Mouse (Mus musculus): ENCODE measurements around the gene Olfr446. TPM values are rescaled to one million over a fixed set of nuclear protein-coding genes. Genes with fewer than 3 reads are reported as not detected.

Gene Olfr446
- polyA plus RNA-seq (2014; fragmentation: Nextera tagmentation; extraction: Ambion mirVana) = not detected in 2 replicates

GRCm38 (mm10) chr6:42921077-42921476 lies at the start of gene Olfr446:
TSS of gene Olfr446 (plus strand) at chr6:42921377.
- Histone ChIP-seq H3K4me3 (ENCODE audit: low read depth, low read length) (no peak within 1 kb of the TSS), H3K9ac (ENCODE audit: low read length) (no peak within 1 kb of the TSS), H3K4me1 (ENCODE audit: control insufficient read depth, insufficient read depth, low read length) (no peaks in the 10 kb centered on the region), H3K9me3 (replicated peaks; ENCODE audit: control insufficient read depth, low read length) (no peaks in the 10 kb centered on the region), H3K4me2 (ENCODE audit: low read length) (no peak within 1 kb of the TSS), H3K27ac (ENCODE audit: low read depth, low read length) (no peak within 1 kb of the TSS), H3K36me3 (ENCODE audit: control insufficient read depth, insufficient read depth, low read length) (no peaks in the 10 kb centered on the region), H3K27me3 (replicated peaks; ENCODE audit: control insufficient read depth, insufficient read depth, low read length) (no peaks in the 10 kb centered on the region)
- ATAC-seq (no peak), DNase-seq (ENCODE audit: low spot score) (no peak)
- 59% methylated on average over 2 of the region's 2 CpGs for WGBS

- no peaks in the 10 kb centered on the region for H3K9me3 ChIP-seq (replicated peaks; ENCODE audit: control insufficient read depth, low read length)
- H3K27me3 ChIP-seq (replicated peaks; ENCODE audit: control insufficient read depth, insufficient read depth, low read length) = no peaks in the 10 kb centered on the region
- no peak overlapping the region for H3K4me3 ChIP-seq (ENCODE audit: low read depth, low read length)
- no peak for ATAC-seq
- H3K36me3 ChIP-seq (ENCODE audit: control insufficient read depth, insufficient read depth, low read length) = no peaks in the 10 kb centered on the region
- no peak overlapping the region for H3K9ac ChIP-seq (ENCODE audit: low read length)
- no peak overlapping the region for H3K27ac ChIP-seq (ENCODE audit: low read depth, low read length)
- no peak overlapping the region for H3K4me2 ChIP-seq (ENCODE audit: low read length)
- no peak for DNase-seq (ENCODE audit: low spot score)
- H3K4me1 ChIP-seq (ENCODE audit: control insufficient read depth, insufficient read depth, low read length) = no peaks in the 10 kb centered on the region
These were observed 44.9 kb upstream of the Olfr446 start for GRCm38 (mm10) chr6:42876323-42876722.

- Histone ChIP-seq H3K9ac (ENCODE audit: low read length) (no peak within 1 kb of the TSS), H3K27me3 (replicated peaks; ENCODE audit: control insufficient read depth, insufficient read depth, low read length) (no peaks in the 10 kb centered on the region), H3K4me1 (ENCODE audit: control insufficient read depth, insufficient read depth, low read length) (no peaks in the 10 kb centered on the region), H3K36me3 (ENCODE audit: control insufficient read depth, insufficient read depth, low read length) (no peaks in the 10 kb centered on the region), H3K27ac (ENCODE audit: low read depth, low read length) (no peak within 1 kb of the TSS), H3K4me3 (ENCODE audit: low read depth, low read length) (no peak within 1 kb of the TSS), H3K9me3 (replicated peaks; ENCODE audit: control insufficient read depth, low read length) (no peaks in the 10 kb centered on the region), H3K4me2 (ENCODE audit: low read length) (no peak within 1 kb of the TSS)
- ATAC-seq (no peak), DNase-seq (ENCODE audit: low spot score) (no peak)
- 93% methylated on average over 1 of the region's 1 CpGs for WGBS
These were observed 31.0 kb upstream of the Olfr446 start, which contains the start of gene Olfr448 for GRCm38 (mm10) chr6:42890141-42890540. TSS of gene Olfr448 (plus strand) at chr6:42890441.

GRCm38 (mm10) chr6:42900345-42900744 lies 20.8 kb upstream of the Olfr446 start:
- no peak overlapping the region for H3K27ac ChIP-seq (ENCODE audit: low read depth, low read length)
- 12% methylated on average over 1 of the region's 1 CpGs for WGBS
- no peaks in the 10 kb centered on the region for H3K9me3 ChIP-seq (replicated peaks; ENCODE audit: control insufficient read depth, low read length)
- DNase-seq (ENCODE audit: low spot score) (no peak), ATAC-seq (no peak)
- H3K9ac ChIP-seq (ENCODE audit: low read length) = no peak overlapping the region
- no peaks in the 10 kb centered on the region for H3K4me1 ChIP-seq (ENCODE audit: control insufficient read depth, insufficient read depth, low read length)
- H3K36me3 ChIP-seq (ENCODE audit: control insufficient read depth, insufficient read depth, low read length) = no peaks in the 10 kb centered on the region
- H3K4me2 ChIP-seq (ENCODE audit: low read length) = no peak overlapping the region
- no peaks in the 10 kb centered on the region for H3K27me3 ChIP-seq (replicated peaks; ENCODE audit: control insufficient read depth, insufficient read depth, low read length)
- H3K4me3 ChIP-seq (ENCODE audit: low read depth, low read length) = no peak overlapping the region

GRCm38 (mm10) chr6:42908578-42908977 lies 12.6 kb upstream of the Olfr446 start, which contains the start of gene Olfr447:
TSS of gene Olfr447 (plus strand) at chr6:42908878.
- no peak within 1 kb of the TSS for H3K27ac ChIP-seq (ENCODE audit: low read depth, low read length)
- no peak within 1 kb of the TSS for H3K9ac ChIP-seq (ENCODE audit: low read length)
- no peaks in the 10 kb centered on the region for H3K27me3 ChIP-seq (replicated peaks; ENCODE audit: control insufficient read depth, insufficient read depth, low read length)
- DNase-seq (ENCODE audit: low spot score) (no peak), ATAC-seq (no peak)
- no peaks in the 10 kb centered on the region for H3K36me3 ChIP-seq (ENCODE audit: control insufficient read depth, insufficient read depth, low read length)
- H3K9me3 ChIP-seq (replicated peaks; ENCODE audit: control insufficient read depth, low read length) = no peaks in the 10 kb centered on the region
- H3K4me3 ChIP-seq (ENCODE audit: low read depth, low read length) = no peak within 1 kb of the TSS
- H3K4me1 ChIP-seq (ENCODE audit: control insufficient read depth, insufficient read depth, low read length) = no peaks in the 10 kb centered on the region
- H3K4me2 ChIP-seq (ENCODE audit: low read length) = no peak within 1 kb of the TSS

- Histone ChIP-seq H3K36me3 (ENCODE audit: control insufficient read depth, insufficient read depth, low read length) (no peaks in the 10 kb centered on the region), H3K27ac (ENCODE audit: low read depth, low read length) (no peak within 1 kb of the TSS), H3K4me1 (ENCODE audit: control insufficient read depth, insufficient read depth, low read length) (no peaks in the 10 kb centered on the region), H3K27me3 (replicated peaks; ENCODE audit: control insufficient read depth, insufficient read depth, low read length) (no peaks in the 10 kb centered on the region), H3K9me3 (replicated peaks; ENCODE audit: control insufficient read depth, low read length) (no peaks in the 10 kb centered on the region), H3K4me2 (ENCODE audit: low read length) (no peak within 1 kb of the TSS), H3K4me3 (ENCODE audit: low read depth, low read length) (no peak within 1 kb of the TSS), H3K9ac (ENCODE audit: low read length) (no peak within 1 kb of the TSS)
- DNase-seq (ENCODE audit: low spot score) (no peak), ATAC-seq (no peak)
- 85% methylated on average over 1 of the region's 1 CpGs for WGBS
These were observed 27.6 kb downstream of the Olfr446 start, which contains the start of gene Olfr444 for GRCm38 (mm10) chr6:42948767-42949166. TSS of gene Olfr444 (plus strand) at chr6:42949067.

GRCm38 (mm10) chr6:42980377-42980776 lies 59.2 kb downstream of the Olfr446 start:
- Histone ChIP-seq H3K4me2 (ENCODE audit: low read length) (no peak overlapping the region), H3K4me3 (ENCODE audit: low read depth, low read length) (no peak overlapping the region), H3K9me3 (replicated peaks; ENCODE audit: control insufficient read depth, low read length) (no peaks in the 10 kb centered on the region), H3K27me3 (replicated peaks; ENCODE audit: control insufficient read depth, insufficient read depth, low read length) (no peaks in the 10 kb centered on the region), H3K9ac (ENCODE audit: low read length) (no peak overlapping the region), H3K27ac (ENCODE audit: low read depth, low read length) (no peak overlapping the region), H3K4me1 (ENCODE audit: control insufficient read depth, insufficient read depth, low read length) (no peaks in the 10 kb centered on the region), H3K36me3 (ENCODE audit: control insufficient read depth, insufficient read depth, low read length) (no peaks in the 10 kb centered on the region)
- DNase-seq (ENCODE audit: low spot score) (no peak), ATAC-seq (no peak)

Other genes with a start within 250 kb of the Olfr446 start
- 176 and 209 TPM in 2 replicates for gene Tcaf1, start 211.3 kb upstream of the Olfr446 start, polyA plus RNA-seq (2014; fragmentation: Nextera tagmentation; extraction: Ambion mirVana)
- not detected in 2 replicates for gene Olfr453, start 182.0 kb upstream of the Olfr446 start, polyA plus RNA-seq (2014; fragmentation: Nextera tagmentation; extraction: Ambion mirVana)
- gene Olfr38, start 165.0 kb upstream of the Olfr446 start, polyA plus RNA-seq (2014; fragmentation: Nextera tagmentation; extraction: Ambion mirVana) = not detected in 2 replicates
- gene Olfr452, start 136.3 kb upstream of the Olfr446 start, polyA plus RNA-seq (2014; fragmentation: Nextera tagmentation; extraction: Ambion mirVana) = not detected in 2 replicates
- gene Olfr450, start 109.4 kb upstream of the Olfr446 start, polyA plus RNA-seq (2014; fragmentation: Nextera tagmentation; extraction: Ambion mirVana) = not detected in 2 replicates
- gene Olfr449, start 87.0 kb upstream of the Olfr446 start, polyA plus RNA-seq (2014; fragmentation: Nextera tagmentation; extraction: Ambion mirVana) = not detected in 2 replicates
- not detected in 2 replicates for gene Olfr448, start 30.9 kb upstream of the Olfr446 start, polyA plus RNA-seq (2014; fragmentation: Nextera tagmentation; extraction: Ambion mirVana)
- not detected in 2 replicates for gene Olfr447, start 12.5 kb upstream of the Olfr446 start, polyA plus RNA-seq (2014; fragmentation: Nextera tagmentation; extraction: Ambion mirVana)
- gene Olfr444, start 27.7 kb downstream of the Olfr446 start, polyA plus RNA-seq (2014; fragmentation: Nextera tagmentation; extraction: Ambion mirVana) = not detected in 2 replicates
- not detected in 2 replicates for gene Olfr441, start 185.0 kb downstream of the Olfr446 start, polyA plus RNA-seq (2014; fragmentation: Nextera tagmentation; extraction: Ambion mirVana)
- not detected in 2 replicates for gene Olfr237-ps1, start 225.2 kb downstream of the Olfr446 start, polyA plus RNA-seq (2014; fragmentation: Nextera tagmentation; extraction: Ambion mirVana)
- gene Olfr437, start 241.9 kb downstream of the Olfr446 start, polyA plus RNA-seq (2014; fragmentation: Nextera tagmentation; extraction: Ambion mirVana) = not detected in 2 replicates